Mouse (Mus musculus): ENCODE data around the gene 4930535I16Rik. TPM values are rescaled to one million over a fixed set of nuclear protein-coding genes. Genes with fewer than 3 reads are reported as not detected.
A peak's percentile ranks its signal among the peaks of the same experiment; 100 is the strongest.

The 4930535I16Rik gene
- polyA plus RNA-seq, 1 experiment from 2014 or later = not detected

DNA sequence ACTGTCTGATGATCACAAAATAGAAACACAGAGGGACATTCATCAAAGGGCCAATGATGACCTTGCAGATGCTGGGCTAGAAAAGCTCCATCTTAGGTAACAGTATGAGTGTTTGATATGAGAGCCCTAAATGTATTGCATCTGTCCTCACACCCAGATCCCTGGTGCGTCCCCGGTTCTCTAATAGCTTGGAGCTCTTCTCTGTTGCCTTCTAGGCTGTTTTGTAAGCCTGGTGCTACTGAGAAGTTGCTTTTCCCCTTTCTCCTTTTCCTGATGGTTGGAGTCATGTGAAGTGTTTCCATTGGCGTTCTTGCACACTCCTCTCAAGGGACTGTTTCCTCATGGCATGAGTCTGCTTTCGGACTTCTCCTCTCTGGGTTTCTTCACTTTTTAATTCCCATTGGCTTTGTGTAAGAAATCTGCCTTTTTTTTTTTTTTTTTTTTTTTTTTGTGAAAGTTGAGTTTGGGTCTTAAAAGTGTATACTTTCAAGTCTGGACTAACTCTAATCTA, 3.3 kb upstream of the 4930535I16Rik start:
- H3K27me3 ChIP-seq (ENCODE audit: control insufficient read depth, insufficient read depth, low read length) = no peaks in the 10 kb centered on the region
- no peak overlapping the region for H3K27ac ChIP-seq (ENCODE audit: low read length)
- H3K4me1 ChIP-seq (ENCODE audit: control insufficient read depth, insufficient read depth, low read length) = peaks cover 12% of the 10 kb centered on the region
- no peak overlapping the region for H3K4me3 ChIP-seq (ENCODE audit: low read depth, low read length)
- WGBS = 85% methylated on average over 4 of the region's 4 CpGs
- no peak for ATAC-seq (ENCODE audit: insufficient number of reproducible peaks, insufficient read depth, low FRiP score, low read depth)
- no peak overlapping the region for H3K9ac ChIP-seq (replicated peaks; ENCODE audit: low read depth, low read length)
- H3K4me2 ChIP-seq (replicated peaks; ENCODE audit: low read depth, low read length) = no peak overlapping the region
- H3K36me3 ChIP-seq (ENCODE audit: control insufficient read depth, insufficient read depth, low read length) = peaks cover 32% of the 10 kb centered on the region
- H3K9me3 ChIP-seq (ENCODE audit: control insufficient read depth, low read depth, low read length) = no peaks in the 10 kb centered on the region

GRCm38 (mm10) chr4:123918851-123919250, 1.0 kb upstream of the 4930535I16Rik start:
- H3K4me3 ChIP-seq (ENCODE audit: low read depth, low read length) = peak overlapping the region; percentile 96; the same call in 1 of the 2 replicates
- no peaks in the 10 kb centered on the region for H3K9me3 ChIP-seq (ENCODE audit: control insufficient read depth, low read depth, low read length)
- H3K27me3 ChIP-seq (ENCODE audit: control insufficient read depth, insufficient read depth, low read length) = no peaks in the 10 kb centered on the region
- H3K27ac ChIP-seq (ENCODE audit: low read length) = no peak overlapping the region
- no peak for ATAC-seq (ENCODE audit: insufficient number of reproducible peaks, insufficient read depth, low FRiP score, low read depth)
- peak overlapping the region; percentile 91; the same call in 1 of the 2 replicates for H3K9ac ChIP-seq (replicated peaks; ENCODE audit: low read depth, low read length)
- H3K36me3 ChIP-seq (ENCODE audit: control insufficient read depth, insufficient read depth, low read length) = peaks cover 17% of the 10 kb centered on the region
- WGBS = 66% methylated on average over 2 of the region's 2 CpGs
- H3K4me1 ChIP-seq (ENCODE audit: control insufficient read depth, insufficient read depth, low read length) = peaks cover 13% of the 10 kb centered on the region
- H3K4me2 ChIP-seq (replicated peaks; ENCODE audit: low read depth, low read length) = peak overlapping the region; percentile 80

- H3K4me2 ChIP-seq (replicated peaks; ENCODE audit: low read depth, low read length) = peak within 1 kb of the TSS; percentile 80
These were observed 874 bp downstream of the 4930535I16Rik start, which contains the start of gene Rragc for GRCm38 (mm10) chr4:123916748-123917547. TSS of gene Rragc (plus strand) at chr4:123917446.

GRCm38 (mm10) chr4:123912431-123912830, 5.4 kb downstream of the 4930535I16Rik start:
- H3K9me3 ChIP-seq (ENCODE audit: control insufficient read depth, low read depth, low read length) = no peaks in the 10 kb centered on the region
- H3K4me1 ChIP-seq (ENCODE audit: control insufficient read depth, insufficient read depth, low read length) = peaks cover 5% of the 10 kb centered on the region; the same call in 1 of the 2 replicates
- H3K27ac ChIP-seq (ENCODE audit: low read length) = no peak overlapping the region
- H3K9ac ChIP-seq (replicated peaks; ENCODE audit: low read depth, low read length) = no peak overlapping the region
- WGBS = 47% methylated on average over 2 of the region's 2 CpGs
- H3K4me2 ChIP-seq (replicated peaks; ENCODE audit: low read depth, low read length) = no peak overlapping the region
- no peak overlapping the region for H3K4me3 ChIP-seq (ENCODE audit: low read depth, low read length)
- ATAC-seq (ENCODE audit: insufficient number of reproducible peaks, insufficient read depth, low FRiP score, low read depth) = no peak
- H3K27me3 ChIP-seq (ENCODE audit: control insufficient read depth, insufficient read depth, low read length) = no peaks in the 10 kb centered on the region
- peaks cover 19% of the 10 kb centered on the region for H3K36me3 ChIP-seq (ENCODE audit: control insufficient read depth, insufficient read depth, low read length)

More at GRCm38 (mm10) chr4:123916748-123917547, 874 bp downstream of the 4930535I16Rik start, which contains the start of gene Rragc:
- H3K9me3 ChIP-seq (ENCODE audit: control insufficient read depth, low read depth, low read length) = no peaks in the 10 kb centered on the region
- peak within 1 kb of the TSS; percentile 91 for H3K9ac ChIP-seq (replicated peaks; ENCODE audit: low read depth, low read length)
- peak within 1 kb of the TSS; percentile 80 for H3K27ac ChIP-seq (ENCODE audit: low read length)
- H3K36me3 ChIP-seq (ENCODE audit: control insufficient read depth, insufficient read depth, low read length) = peaks cover 18% of the 10 kb centered on the region
- H3K4me3 ChIP-seq (ENCODE audit: low read depth, low read length) = peak within 1 kb of the TSS; percentile 96
- H3K4me1 ChIP-seq (ENCODE audit: control insufficient read depth, insufficient read depth, low read length) = peaks cover 13% of the 10 kb centered on the region
- ATAC-seq (ENCODE audit: insufficient number of reproducible peaks, insufficient read depth, low FRiP score, low read depth) = peak; percentile 99
- WGBS = under 1% methylated on average over 43 of the region's 49 CpGs
- H3K27me3 ChIP-seq (ENCODE audit: control insufficient read depth, insufficient read depth, low read length) = no peaks in the 10 kb centered on the region

GRCm38 (mm10) chr4:123911503-123911902, 6.3 kb downstream of the 4930535I16Rik start:
- WGBS = 83% methylated on average over 4 of the region's 4 CpGs
- ATAC-seq (ENCODE audit: insufficient number of reproducible peaks, insufficient read depth, low FRiP score, low read depth) = no peak
- H3K36me3 ChIP-seq (ENCODE audit: control insufficient read depth, insufficient read depth, low read length) = peaks cover 19% of the 10 kb centered on the region

GRCm38 (mm10) chr4:123905126-123905668, 12.6 kb downstream of the 4930535I16Rik start:
- H3K27me3 ChIP-seq (ENCODE audit: control insufficient read depth, insufficient read depth, low read length) = no peaks in the 10 kb centered on the region
- H3K27ac ChIP-seq (ENCODE audit: low read length) = peak overlapping the region; percentile 87
- peaks cover 12% of the 10 kb centered on the region; the same call in 1 of the 2 replicates for H3K4me1 ChIP-seq (ENCODE audit: control insufficient read depth, insufficient read depth, low read length)
- peaks cover 5% of the 10 kb centered on the region; the same call in 1 of the 2 replicates for H3K36me3 ChIP-seq (ENCODE audit: control insufficient read depth, insufficient read depth, low read length)
- peak overlapping the region; percentile 65 for H3K9ac ChIP-seq (replicated peaks; ENCODE audit: low read depth, low read length)
- no peaks in the 10 kb centered on the region for H3K9me3 ChIP-seq (ENCODE audit: control insufficient read depth, low read depth, low read length)
- ATAC-seq (ENCODE audit: insufficient number of reproducible peaks, insufficient read depth, low FRiP score, low read depth) = no peak
- peak overlapping the region; percentile 79 for H3K4me3 ChIP-seq (ENCODE audit: low read depth, low read length)
- under 1% methylated on average over 53 of the region's 53 CpGs for WGBS
- H3K4me2 ChIP-seq (replicated peaks; ENCODE audit: low read depth, low read length) = peak overlapping the region; percentile 70

More at GRCm38 (mm10) chr4:123911503-123911902, 6.3 kb downstream of the 4930535I16Rik start:
- no peak overlapping the region for H3K9ac ChIP-seq (replicated peaks; ENCODE audit: low read depth, low read length)
- no peaks in the 10 kb centered on the region for H3K27me3 ChIP-seq (ENCODE audit: control insufficient read depth, insufficient read depth, low read length)
- peaks cover 10% of the 10 kb centered on the region; the same call in 1 of the 2 replicates for H3K4me1 ChIP-seq (ENCODE audit: control insufficient read depth, insufficient read depth, low read length)
- H3K9me3 ChIP-seq (ENCODE audit: control insufficient read depth, low read depth, low read length) = no peaks in the 10 kb centered on the region
- no peak overlapping the region for H3K4me3 ChIP-seq (ENCODE audit: low read depth, low read length)
- no peak overlapping the region for H3K4me2 ChIP-seq (replicated peaks; ENCODE audit: low read depth, low read length)
- H3K27ac ChIP-seq (ENCODE audit: low read length) = no peak overlapping the region

DNA sequence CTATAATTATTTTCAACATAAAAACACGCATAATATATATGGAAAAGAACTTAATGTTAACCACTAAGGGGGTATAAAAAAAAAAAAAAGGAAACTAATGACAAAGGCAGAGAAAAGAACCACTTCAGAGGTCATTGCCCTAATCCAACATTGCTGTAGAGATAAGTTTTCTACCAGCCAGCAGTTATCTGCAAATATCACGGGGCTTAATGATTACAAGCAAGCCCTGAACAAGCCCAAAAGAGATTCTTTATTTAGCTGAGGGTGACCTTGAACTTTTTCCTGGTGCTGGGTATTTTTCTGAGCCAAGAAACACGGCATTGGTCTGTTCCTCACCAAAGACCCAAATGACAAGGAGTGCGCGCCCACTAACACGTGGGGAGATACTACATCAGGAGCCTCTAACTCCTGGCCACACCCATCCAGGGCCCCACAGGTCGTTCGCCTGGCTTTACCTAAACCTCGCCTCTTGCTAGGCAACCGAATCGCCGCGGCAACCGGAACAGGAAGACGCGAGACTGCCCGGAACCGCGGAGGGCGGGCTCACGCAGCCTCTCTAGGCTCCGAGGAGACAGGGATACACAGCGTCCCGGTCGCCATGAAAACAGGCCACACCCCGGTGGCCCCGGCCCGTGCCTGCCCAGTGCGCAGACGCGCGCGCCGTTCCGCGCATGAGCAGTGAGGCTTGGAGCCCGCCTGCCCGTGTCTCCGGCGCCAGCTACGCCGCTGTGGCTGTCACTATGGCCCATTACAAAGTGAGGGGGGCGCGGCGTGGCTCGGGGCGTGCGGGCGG, 13.3 kb downstream of the 4930535I16Rik start, which contains the start of gene Mycbp:
Mycbp (plus strand) TSS at position 500 of the 793 bp plus-strand sequence.
- H3K27ac ChIP-seq (ENCODE audit: low read length) = peak within 1 kb of the TSS; percentile 87
- peak within 1 kb of the TSS; percentile 79 for H3K4me3 ChIP-seq (ENCODE audit: low read depth, low read length)
- H3K4me2 ChIP-seq (replicated peaks; ENCODE audit: low read depth, low read length) = peak within 1 kb of the TSS; percentile 70
- ATAC-seq (ENCODE audit: insufficient number of reproducible peaks, insufficient read depth, low FRiP score, low read depth) = peak; percentile 100
- H3K27me3 ChIP-seq (ENCODE audit: control insufficient read depth, insufficient read depth, low read length) = no peaks in the 10 kb centered on the region
- peaks cover 12% of the 10 kb centered on the region; the same call in 1 of the 2 replicates for H3K4me1 ChIP-seq (ENCODE audit: control insufficient read depth, insufficient read depth, low read length)
- no peaks in the 10 kb centered on the region for H3K9me3 ChIP-seq (ENCODE audit: control insufficient read depth, low read depth, low read length)
- 1% methylated on average over 49 of the region's 49 CpGs for WGBS
- peaks cover 5% of the 10 kb centered on the region; the same call in 1 of the 2 replicates for H3K36me3 ChIP-seq (ENCODE audit: control insufficient read depth, insufficient read depth, low read length)
- peak within 1 kb of the TSS; percentile 65 for H3K9ac ChIP-seq (replicated peaks; ENCODE audit: low read depth, low read length)

Measured in stomach, embryonic 14.5 days (tissue).